Mouse (Mus musculus): ENCODE results near the gene Wdr31. TPM values are rescaled to one million over a fixed set of nuclear protein-coding genes. Genes with fewer than 3 reads are reported as not detected.

Gene Wdr31
- polyA plus RNA-seq, 1 experiment, result 202 TPM

GRCm38 (mm10) chr4:62411606-62412005 is 59.1 kb downstream of the Wdr31 start:
- TF ChIP-seq CTCF (IDR thresholded peaks at IDR 0.05; ENCODE audit: control insufficient read depth, insufficient read depth, insufficient replicate concordance, low read depth, low read length) (no peak), POLR2A (IDR thresholded peaks at IDR 0.05; ENCODE audit: control insufficient read depth, low read depth, low read length) (no peak)
- H3K27ac ChIP-seq (ENCODE audit: control insufficient read depth, insufficient read depth, low read depth, low read length), result no peak overlapping the region
- H3K4me3 ChIP-seq (ENCODE audit: control insufficient read depth, low read depth, low read length), result no peak overlapping the region
- H3K4me1 ChIP-seq (ENCODE audit: control insufficient read depth, insufficient read depth, low read length), result no peaks in the 10 kb centered on the region
- H3K36me3 ChIP-seq (ENCODE audit: control insufficient read depth, insufficient read depth, low read length), result peaks cover 1% of the 10 kb centered on the region
- H3K27me3 ChIP-seq (ENCODE audit: control insufficient read depth, insufficient read depth, low read length), result no peaks in the 10 kb centered on the region

- H3K27ac ChIP-seq (ENCODE audit: control insufficient read depth, insufficient read depth, low read depth, low read length), result no peak overlapping the region
- H3K36me3 ChIP-seq (ENCODE audit: control insufficient read depth, insufficient read depth, low read length), result peaks cover 1% of the 10 kb centered on the region
Observed at GRCm38 (mm10) chr4:62410325-62410724, 60.4 kb downstream of the Wdr31 start.

GRCm38 (mm10) chr4:62409615-62410014 is 61.1 kb downstream of the Wdr31 start:
- H3K27ac ChIP-seq (ENCODE audit: control insufficient read depth, insufficient read depth, low read depth, low read length), result no peak overlapping the region
- TF ChIP-seq CTCF (IDR thresholded peaks at IDR 0.05; ENCODE audit: control insufficient read depth, insufficient read depth, insufficient replicate concordance, low read depth, low read length), result no peak
- no peak for TF ChIP-seq POLR2A (IDR thresholded peaks at IDR 0.05; ENCODE audit: control insufficient read depth, low read depth, low read length)
- no peaks in the 10 kb centered on the region for H3K4me1 ChIP-seq (ENCODE audit: control insufficient read depth, insufficient read depth, low read length)
- no peaks in the 10 kb centered on the region for H3K27me3 ChIP-seq (ENCODE audit: control insufficient read depth, insufficient read depth, low read length)
- H3K4me3 ChIP-seq (ENCODE audit: control insufficient read depth, low read depth, low read length), result peak overlapping the region; percentile 89
- peaks cover 1% of the 10 kb centered on the region for H3K36me3 ChIP-seq (ENCODE audit: control insufficient read depth, insufficient read depth, low read length)

More at GRCm38 (mm10) chr4:62410325-62410724, 60.4 kb downstream of the Wdr31 start:
- H3K4me1 ChIP-seq (ENCODE audit: control insufficient read depth, insufficient read depth, low read length), result no peaks in the 10 kb centered on the region
- no peak for TF ChIP-seq CTCF (IDR thresholded peaks at IDR 0.05; ENCODE audit: control insufficient read depth, insufficient read depth, insufficient replicate concordance, low read depth, low read length)
- TF ChIP-seq POLR2A (IDR thresholded peaks at IDR 0.05; ENCODE audit: control insufficient read depth, low read depth, low read length), result no peak
- H3K27me3 ChIP-seq (ENCODE audit: control insufficient read depth, insufficient read depth, low read length), result no peaks in the 10 kb centered on the region
- H3K4me3 ChIP-seq (ENCODE audit: control insufficient read depth, low read depth, low read length), result peak overlapping the region; percentile 30; the same call in 1 of the 2 replicates

- no peaks in the 10 kb centered on the region for H3K4me1 ChIP-seq (ENCODE audit: control insufficient read depth, insufficient read depth, low read length)
- no peaks in the 10 kb centered on the region for H3K27me3 ChIP-seq (ENCODE audit: control insufficient read depth, insufficient read depth, low read length)
- H3K27ac ChIP-seq (ENCODE audit: control insufficient read depth, insufficient read depth, low read depth, low read length), result peak within 1 kb of the TSS; percentile 82
- peak within 1 kb of the TSS; percentile 89 for H3K4me3 ChIP-seq (ENCODE audit: control insufficient read depth, low read depth, low read length)
- no peak for TF ChIP-seq CTCF (IDR thresholded peaks at IDR 0.05; ENCODE audit: control insufficient read depth, insufficient read depth, insufficient replicate concordance, low read depth, low read length)
- peak; percentile 88 for TF ChIP-seq POLR2A (IDR thresholded peaks at IDR 0.05; ENCODE audit: control insufficient read depth, low read depth, low read length)
- no peaks in the 10 kb centered on the region; the same call in 1 of the 2 replicates for H3K36me3 ChIP-seq (ENCODE audit: control insufficient read depth, insufficient read depth, low read length)
Observed at GRCm38 (mm10) chr4:62408601-62409282, 62.0 kb downstream of the Wdr31 start, which contains the start of the genes Cdc26 and Prpf4. Gene Cdc26, minus strand, starts transcription at chr4:62408642. Gene Prpf4, plus strand, starts transcription at chr4:62408797.

- H3K27ac ChIP-seq (ENCODE audit: control insufficient read depth, insufficient read depth, low read depth, low read length), result peak overlapping the region; percentile 82
- TF ChIP-seq POLR2A (IDR thresholded peaks at IDR 0.05; ENCODE audit: control insufficient read depth, low read depth, low read length) (no peak; the same call in 1 of the 2 replicates), CTCF (IDR thresholded peaks at IDR 0.05; ENCODE audit: control insufficient read depth, insufficient read depth, insufficient replicate concordance, low read depth, low read length) (no peak)
- no peaks in the 10 kb centered on the region; the same call in 1 of the 2 replicates for H3K36me3 ChIP-seq (ENCODE audit: control insufficient read depth, insufficient read depth, low read length)
- no peaks in the 10 kb centered on the region for H3K4me1 ChIP-seq (ENCODE audit: control insufficient read depth, insufficient read depth, low read length)
- no peaks in the 10 kb centered on the region for H3K27me3 ChIP-seq (ENCODE audit: control insufficient read depth, insufficient read depth, low read length)
- peak overlapping the region; percentile 89 for H3K4me3 ChIP-seq (ENCODE audit: control insufficient read depth, low read depth, low read length)
Observed at GRCm38 (mm10) chr4:62407730-62408582, 62.7 kb downstream of the Wdr31 start.

- Histone ChIP-seq H3K4me3 (ENCODE audit: control insufficient read depth, low read depth, low read length) (no peak overlapping the region), H3K36me3 (ENCODE audit: control insufficient read depth, insufficient read depth, low read length) (no peaks in the 10 kb centered on the region; the same call in 1 of the 2 replicates)
- no peak for TF ChIP-seq CTCF (IDR thresholded peaks at IDR 0.05; ENCODE audit: control insufficient read depth, insufficient read depth, insufficient replicate concordance, low read depth, low read length)
- no peak for TF ChIP-seq POLR2A (IDR thresholded peaks at IDR 0.05; ENCODE audit: control insufficient read depth, low read depth, low read length)
Observed at GRCm38 (mm10) chr4:62406133-62406532, 64.6 kb downstream of the Wdr31 start.

GRCm38 (mm10) chr4:62398956-62399355 is 71.7 kb downstream of the Wdr31 start:
- Histone ChIP-seq H3K4me1 (ENCODE audit: control insufficient read depth, insufficient read depth, low read length) (no peaks in the 10 kb centered on the region), H3K4me3 (ENCODE audit: control insufficient read depth, low read depth, low read length) (no peak overlapping the region), H3K27me3 (ENCODE audit: control insufficient read depth, insufficient read depth, low read length) (no peaks in the 10 kb centered on the region), H3K27ac (ENCODE audit: control insufficient read depth, insufficient read depth, low read depth, low read length) (no peak overlapping the region), H3K36me3 (ENCODE audit: control insufficient read depth, insufficient read depth, low read length) (no peaks in the 10 kb centered on the region; the same call in none of the 2 replicates)
- TF ChIP-seq POLR2A (IDR thresholded peaks at IDR 0.05; ENCODE audit: control insufficient read depth, low read depth, low read length), result no peak
- TF ChIP-seq CTCF (IDR thresholded peaks at IDR 0.05; ENCODE audit: control insufficient read depth, insufficient read depth, insufficient replicate concordance, low read depth, low read length), result no peak

More at GRCm38 (mm10) chr4:62406133-62406532, 64.6 kb downstream of the Wdr31 start:
- Histone ChIP-seq H3K4me1 (ENCODE audit: control insufficient read depth, insufficient read depth, low read length) (no peaks in the 10 kb centered on the region), H3K27ac (ENCODE audit: control insufficient read depth, insufficient read depth, low read depth, low read length) (no peak overlapping the region), H3K27me3 (ENCODE audit: control insufficient read depth, insufficient read depth, low read length) (no peaks in the 10 kb centered on the region)

Other genes with a start within 250 kb of the Wdr31 start
- gene Zfp37, start 239.8 kb downstream of the Wdr31 start, polyA plus RNA-seq (2012; rRNA removed), result 43.6 and 59.1 TPM in 2 replicates
- 35.2 and 35.6 TPM in 2 replicates for gene Slc31a2, start 208.3 kb downstream of the Wdr31 start, polyA plus RNA-seq (2012; rRNA removed)
- 6.1 and 6.5 TPM in 2 replicates for gene Fkbp15, start 110.3 kb downstream of the Wdr31 start, polyA plus RNA-seq (2012; rRNA removed)
- 14.4 and 18.1 TPM in 2 replicates for gene Slc31a1, start 110.2 kb downstream of the Wdr31 start, polyA plus RNA-seq (2012; rRNA removed)
- gene Cdc26, start 62.3 kb downstream of the Wdr31 start, polyA plus RNA-seq (2012; rRNA removed), result 16.0 and 19.2 TPM in 2 replicates
- gene Prpf4, start 62.1 kb downstream of the Wdr31 start, polyA plus RNA-seq (2012; rRNA removed), result 9.2 and 9.6 TPM in 2 replicates
- 4.2 and 4.3 TPM in 2 replicates for gene Rnf183, start 35.6 kb downstream of the Wdr31 start, polyA plus RNA-seq (2012; rRNA removed)
- 443 and 501 TPM in 2 replicates for gene Bspry, start 9.2 kb upstream of the Wdr31 start, polyA plus RNA-seq (2012; rRNA removed)
- gene Hdhd3, start 32.6 kb upstream of the Wdr31 start, polyA plus RNA-seq (2012; rRNA removed), result 5.9 and 7.0 TPM in 2 replicates
- 57.5 and 64.0 TPM in 2 replicates for gene Alad, start 49.0 kb upstream of the Wdr31 start, polyA plus RNA-seq (2012; rRNA removed)
- 44.8 and 47.1 TPM in 2 replicates for gene Pole3, start 54.2 kb upstream of the Wdr31 start, polyA plus RNA-seq (2012; rRNA removed)
- 9.8 and 10.4 TPM in 2 replicates for gene 4933430I17Rik, start 54.5 kb upstream of the Wdr31 start, polyA plus RNA-seq (2012; rRNA removed)
- gene Rgs3, start 89.0 kb upstream of the Wdr31 start, polyA plus RNA-seq (2012; rRNA removed), result 65.5 and 75.4 TPM in 2 replicates

All from testis, adult 2 months (tissue).